Mouse (Mus musculus) CH12.LX (cell line): ENCODE measurements at regions not wholly inside any gene's neighbourhood (a gene's known extent, or its start where the extent isn't known, plus 50 kb on each side); places are given as distances from the start of the nearest gene placed in this dataset.

ENCODE experiments used
- CTCF ChIP-seq, 2 experiments: IDR thresholded peaks in 1 of 2; conservative IDR thresholded peaks in 1 of 2; 2 replicates each; pipeline ENCODE4 v1.5.1; 2011 to 2012; ENCODE audit warnings: low read depth in 2 of 2, low read length in 2 of 2, improper control_type of control experiment in 1 of 2, inconsistent platforms in 1 of 2, mild to moderate bottlenecking in 1 of 2, moderate library complexity in 1 of 2
- POLR2A ChIP-seq: IDR thresholded peaks from 2 replicates; pipeline ENCODE4 v1.6.1; 2011; ENCODE audit warnings: low read depth, mild to moderate bottlenecking, improper control_type of control experiment, low read length
- SMC3 ChIP-seq: IDR thresholded peaks from 2 replicates; pipeline ENCODE4 v1.6.1; 2011; ENCODE audit warnings: low read depth, low read length, improper control_type of control experiment
- USF1 ChIP-seq: IDR thresholded peaks from 2 replicates; pipeline ENCODE4 v1.6.1; 2014; ENCODE audit warnings: low read depth, mild to moderate bottlenecking, inconsistent platforms, low read length, improper control_type of control experiment
- ZNF384 ChIP-seq: IDR thresholded peaks from 2 replicates; pipeline ENCODE4 v1.6.1; 2012; ENCODE audit warnings: low read depth, low read length, improper control_type of control experiment, inconsistent platforms

GRCm38 (mm10) chr7:37364221-37364620, 409.2 kb downstream of the Zfp536 start:
- TF ChIP-seq CTCF (conservative IDR thresholded peaks at IDR 0.05 in 1 of 2, IDR thresholded peaks at IDR 0.05 in 1 of 2; ENCODE audit: low read depth in 2 of 2, low read length in 2 of 2) (no peak), SMC3 (no peak), POLR2A (no peak), ZNF384 (no peak), USF1 (no peak)
